Mouse (Mus musculus): ENCODE results near the gene Raver2. TPM values are rescaled to one million over a fixed set of nuclear protein-coding genes. Genes with fewer than 3 reads are reported as not detected.

Gene Raver2
- polyA plus RNA-seq, 1 experiment from 2014 or later = 12.5 TPM

DNA sequence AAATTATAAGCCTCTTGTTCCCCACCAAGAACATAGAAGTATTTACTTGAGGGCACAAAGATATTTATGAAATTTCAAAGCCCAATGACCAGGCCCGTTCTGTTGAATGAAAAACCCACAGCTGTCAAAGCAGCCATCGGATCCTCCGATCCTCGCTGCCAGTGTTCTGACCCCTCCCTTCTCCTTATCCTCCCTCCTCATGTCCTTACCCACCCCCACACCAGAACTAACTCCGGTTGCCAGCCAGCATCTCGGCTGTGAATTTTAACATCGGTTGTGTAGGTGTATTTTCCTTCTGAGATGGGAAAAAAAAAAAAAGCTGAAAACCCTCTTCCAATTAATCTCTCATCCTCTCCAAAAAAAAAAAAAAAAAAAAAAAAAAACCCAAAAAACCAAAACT lies 31.6 kb upstream of the Raver2 start:
- TF ChIP-seq CTCF (IDR thresholded peaks at IDR 0.05; ENCODE audit: low read depth) = no peak
- Histone ChIP-seq H3K9me3 (ENCODE audit: low read depth, low read length) (no peaks in the 10 kb centered on the region), H3K27ac (ENCODE audit: low read depth) (no peak overlapping the region), H3K4me1 (ENCODE audit: insufficient read depth) (no peaks in the 10 kb centered on the region), H3K4me2 (no peak overlapping the region), H3K27me3 (ENCODE audit: insufficient read depth, low read length) (no peaks in the 10 kb centered on the region), H3K36me3 (ENCODE audit: insufficient read depth) (no peaks in the 10 kb centered on the region), H3K9ac (no peak overlapping the region), H3K4me3 (ENCODE audit: low read depth, low read length) (no peak overlapping the region)
- DNase-seq = no peak
- WGBS = 63% methylated on average over 7 of the region's 7 CpGs
- ATAC-seq (ENCODE audit: insufficient read depth) = no peak

DNA sequence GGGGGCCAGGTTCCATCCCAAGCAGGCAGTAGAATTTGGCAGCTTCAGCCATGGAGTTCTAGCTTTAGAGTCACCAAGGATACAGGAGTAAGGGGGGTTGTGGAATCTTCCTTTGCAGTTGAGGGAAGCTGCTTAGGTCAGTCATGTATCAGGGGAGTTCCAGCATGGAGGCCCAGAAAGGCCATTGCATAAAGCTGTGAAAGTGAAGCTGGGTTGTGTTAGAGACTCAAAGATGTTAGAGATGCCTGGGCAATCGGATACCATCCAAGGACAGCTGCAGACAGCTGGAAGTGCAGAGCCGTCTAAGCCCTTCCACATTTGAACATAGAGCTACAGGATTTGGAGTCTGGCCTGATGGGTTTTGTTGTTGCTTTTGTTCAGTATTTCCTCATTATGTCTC lies 25.1 kb upstream of the Raver2 start:
- no peaks in the 10 kb centered on the region for H3K9me3 ChIP-seq (ENCODE audit: low read depth, low read length)
- H3K27ac ChIP-seq (ENCODE audit: low read depth) = no peak overlapping the region
- H3K4me3 ChIP-seq (ENCODE audit: low read depth, low read length) = no peak overlapping the region
- H3K4me2 ChIP-seq = no peak overlapping the region
- DNase-seq (peak; percentile 34), ATAC-seq (ENCODE audit: insufficient read depth) (no peak)
- 60% methylated on average over 2 of the region's 2 CpGs for WGBS
- H3K9ac ChIP-seq = no peak overlapping the region
- TF ChIP-seq CTCF (IDR thresholded peaks at IDR 0.05; ENCODE audit: low read depth) = no peak
- H3K36me3 ChIP-seq (ENCODE audit: insufficient read depth) = no peaks in the 10 kb centered on the region
- no peaks in the 10 kb centered on the region for H3K27me3 ChIP-seq (ENCODE audit: insufficient read depth, low read length)
- no peaks in the 10 kb centered on the region for H3K4me1 ChIP-seq (ENCODE audit: insufficient read depth)

DNA sequence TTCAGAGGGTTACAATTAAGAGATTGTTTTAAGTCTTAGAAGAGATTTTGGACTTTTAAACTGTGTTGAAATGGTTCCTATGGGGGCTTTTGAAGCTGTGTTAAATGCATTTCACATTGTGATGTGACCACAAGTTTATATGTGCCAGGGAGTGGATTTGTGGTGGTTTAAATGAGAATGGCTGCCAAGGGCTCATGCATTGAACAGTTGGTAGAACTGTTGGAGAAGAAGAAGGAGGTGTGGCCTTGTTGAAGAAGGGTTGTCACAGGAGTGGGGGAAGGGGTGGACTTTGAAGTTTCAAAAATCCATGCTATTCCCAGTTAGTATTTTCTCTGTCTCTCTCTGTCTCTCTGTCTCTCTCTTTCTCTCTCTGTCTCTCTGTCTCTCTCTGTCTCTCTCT lies 24.6 kb upstream of the Raver2 start:
- Histone ChIP-seq H3K27ac (ENCODE audit: low read depth) (no peak overlapping the region), H3K4me1 (ENCODE audit: insufficient read depth) (no peaks in the 10 kb centered on the region), H3K4me2 (no peak overlapping the region), H3K27me3 (ENCODE audit: insufficient read depth, low read length) (no peaks in the 10 kb centered on the region), H3K4me3 (ENCODE audit: low read depth, low read length) (no peak overlapping the region), H3K9me3 (ENCODE audit: low read depth, low read length) (no peaks in the 10 kb centered on the region), H3K9ac (no peak overlapping the region), H3K36me3 (ENCODE audit: insufficient read depth) (no peaks in the 10 kb centered on the region)
- DNase-seq (no peak), ATAC-seq (ENCODE audit: insufficient read depth) (no peak)
- no peak for TF ChIP-seq CTCF (IDR thresholded peaks at IDR 0.05; ENCODE audit: low read depth)

DNA sequence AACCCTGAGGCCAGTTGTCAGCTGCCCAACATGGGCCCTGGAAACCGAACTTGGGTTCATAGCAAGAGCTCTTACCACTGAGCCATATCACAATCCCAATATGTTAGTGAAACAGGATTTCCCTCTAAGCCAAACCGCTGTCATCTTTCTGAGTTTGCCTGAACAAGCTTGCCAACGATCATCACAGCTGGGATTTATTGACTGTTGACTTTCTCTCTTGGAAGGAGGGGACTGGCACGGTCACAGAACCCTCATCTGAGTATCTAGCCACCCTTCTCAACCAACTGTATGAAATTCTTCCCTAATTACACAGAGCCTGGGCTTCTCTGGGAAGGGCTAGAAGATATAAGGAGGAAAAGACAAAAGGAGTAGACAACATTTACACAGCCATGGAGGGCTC lies 22.2 kb upstream of the Raver2 start:
- Histone ChIP-seq H3K4me2 (no peak overlapping the region), H3K4me1 (ENCODE audit: insufficient read depth) (no peaks in the 10 kb centered on the region), H3K27me3 (ENCODE audit: insufficient read depth, low read length) (no peaks in the 10 kb centered on the region), H3K9me3 (ENCODE audit: low read depth, low read length) (no peaks in the 10 kb centered on the region), H3K4me3 (ENCODE audit: low read depth, low read length) (no peak overlapping the region), H3K36me3 (ENCODE audit: insufficient read depth) (no peaks in the 10 kb centered on the region), H3K9ac (no peak overlapping the region), H3K27ac (ENCODE audit: low read depth) (no peak overlapping the region)
- TF ChIP-seq CTCF (IDR thresholded peaks at IDR 0.05; ENCODE audit: low read depth) = no peak
- no peak for ATAC-seq (ENCODE audit: insufficient read depth)
- peak; percentile 21 for DNase-seq
- WGBS = 56% methylated on average over 4 of the region's 4 CpGs

DNA sequence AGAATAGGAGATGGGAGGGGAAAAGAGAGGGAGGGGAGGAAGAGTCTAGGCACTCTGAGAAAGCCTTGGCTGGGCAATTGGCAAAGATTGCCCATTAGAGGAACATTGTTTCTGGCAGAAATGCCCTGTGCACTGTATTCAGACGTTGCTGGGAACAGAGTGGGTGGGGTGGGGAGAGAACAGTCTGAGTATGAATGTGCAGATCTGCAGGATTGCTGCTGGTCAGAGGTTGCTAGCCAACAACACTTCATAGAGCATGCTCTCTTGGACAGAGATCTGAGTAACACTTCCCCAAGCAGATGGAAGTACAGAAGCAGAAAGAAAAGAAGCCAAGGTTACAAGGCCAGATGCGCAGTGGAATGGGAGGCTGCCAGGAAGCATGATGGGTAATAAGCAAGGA lies 6.6 kb upstream of the Raver2 start:
- no peak overlapping the region for H3K27ac ChIP-seq (ENCODE audit: low read depth)
- no peak overlapping the region for H3K4me3 ChIP-seq (ENCODE audit: low read depth, low read length)
- TF ChIP-seq CTCF (IDR thresholded peaks at IDR 0.05; ENCODE audit: low read depth) = no peak
- 57% methylated on average over 2 of the region's 2 CpGs for WGBS
- no peaks in the 10 kb centered on the region for H3K4me1 ChIP-seq (ENCODE audit: insufficient read depth)
- H3K36me3 ChIP-seq (ENCODE audit: insufficient read depth) = no peaks in the 10 kb centered on the region
- no peak overlapping the region for H3K9ac ChIP-seq
- peak; percentile 57 for DNase-seq
- no peaks in the 10 kb centered on the region for H3K27me3 ChIP-seq (ENCODE audit: insufficient read depth, low read length)
- peak; percentile 54; the same call in 1 of the 2 replicates for ATAC-seq (ENCODE audit: insufficient read depth)
- H3K4me2 ChIP-seq = no peak overlapping the region
- no peaks in the 10 kb centered on the region for H3K9me3 ChIP-seq (ENCODE audit: low read depth, low read length)

DNA sequence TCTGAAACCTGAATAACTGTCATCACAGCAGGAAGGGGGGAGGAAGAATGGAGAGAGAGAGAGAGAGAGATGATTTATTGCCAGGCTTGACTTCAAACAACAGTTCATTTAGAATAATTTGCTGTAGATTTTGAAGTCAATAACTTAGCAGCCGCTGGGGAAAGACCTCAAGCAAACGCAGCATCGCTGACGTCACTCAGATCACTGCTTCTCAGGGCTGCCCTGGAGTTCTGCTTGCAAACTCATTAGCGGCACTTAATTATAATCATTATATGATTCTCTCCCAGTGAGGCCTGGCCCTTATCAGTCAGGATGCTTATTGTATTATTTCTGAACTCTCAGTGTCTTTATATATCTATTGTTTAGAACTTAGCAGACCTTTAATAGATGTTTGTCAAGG lies 2.4 kb upstream of the Raver2 start:
- no peaks in the 10 kb centered on the region for H3K36me3 ChIP-seq (ENCODE audit: insufficient read depth)
- no peak overlapping the region for H3K4me3 ChIP-seq (ENCODE audit: low read depth, low read length)
- DNase-seq (peak; percentile 19), ATAC-seq (ENCODE audit: insufficient read depth) (no peak)
- H3K9ac ChIP-seq = no peak overlapping the region
- H3K4me2 ChIP-seq = no peak overlapping the region
- no peak overlapping the region for H3K27ac ChIP-seq (ENCODE audit: low read depth)
- H3K9me3 ChIP-seq (ENCODE audit: low read depth, low read length) = no peaks in the 10 kb centered on the region
- WGBS = 41% methylated on average over 5 of the region's 5 CpGs
- TF ChIP-seq CTCF (IDR thresholded peaks at IDR 0.05; ENCODE audit: low read depth) = no peak
- H3K4me1 ChIP-seq (ENCODE audit: insufficient read depth) = 0 out of 2 replicates have a peak, but pooled peaks cover 4% of the 10 kb centered on the region
- no peaks in the 10 kb centered on the region for H3K27me3 ChIP-seq (ENCODE audit: insufficient read depth, low read length)

DNA sequence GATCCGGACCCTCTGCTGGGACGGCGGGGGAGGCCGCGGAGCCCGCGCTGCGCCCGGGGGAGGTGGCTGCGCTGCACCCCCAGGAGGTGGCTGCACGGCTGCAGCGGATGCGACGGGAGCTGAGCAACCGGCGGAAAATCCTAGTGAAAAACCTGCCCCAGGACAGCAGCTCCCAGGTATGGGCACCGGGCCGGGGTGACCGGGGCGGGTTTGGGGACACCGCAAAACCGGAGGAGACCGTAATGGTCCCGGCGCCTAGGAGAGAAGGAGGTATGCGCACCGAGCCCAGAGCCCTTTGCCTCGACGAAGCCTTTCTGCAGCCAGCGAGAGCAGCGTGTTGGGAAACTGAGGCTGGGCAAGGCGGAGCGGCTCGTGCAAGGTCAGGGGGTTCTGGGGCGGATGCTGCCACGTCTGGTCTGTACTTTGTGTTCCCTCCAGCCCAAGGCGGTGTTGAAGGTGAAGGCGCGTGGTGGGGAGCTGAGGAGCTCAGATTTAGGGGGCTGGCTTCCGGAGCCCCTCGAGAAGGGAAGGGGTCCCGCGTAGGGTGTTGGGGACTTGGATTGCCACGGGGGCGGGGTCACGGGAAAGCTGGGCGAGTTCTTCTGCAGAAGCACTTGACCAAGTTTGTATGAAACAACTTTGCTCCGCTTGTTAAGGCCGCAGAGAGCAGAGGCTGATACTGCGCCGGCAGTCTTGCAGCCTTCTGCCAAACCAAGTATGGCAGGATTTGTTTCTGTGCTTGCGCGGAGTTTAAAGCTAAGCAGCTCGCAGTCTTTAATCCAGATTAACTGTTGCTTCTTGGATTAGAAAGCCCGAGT lies 580 bp downstream of the Raver2 start:
- Histone ChIP-seq H3K4me1 (ENCODE audit: insufficient read depth) (0 out of 2 replicates have a peak, but pooled peaks cover 4% of the 10 kb centered on the region), H3K9ac (peak overlapping the region; percentile 75), H3K27ac (ENCODE audit: low read depth) (peak overlapping the region; percentile 36; the same call in 1 of the 2 replicates), H3K9me3 (ENCODE audit: low read depth, low read length) (no peaks in the 10 kb centered on the region), H3K36me3 (ENCODE audit: insufficient read depth) (no peaks in the 10 kb centered on the region), H3K27me3 (ENCODE audit: insufficient read depth, low read length) (no peaks in the 10 kb centered on the region), H3K4me2 (peak overlapping the region; percentile 96), H3K4me3 (ENCODE audit: low read depth, low read length) (peak overlapping the region; percentile 77)
- no peak for TF ChIP-seq CTCF (IDR thresholded peaks at IDR 0.05; ENCODE audit: low read depth)
- ATAC-seq (ENCODE audit: insufficient read depth) (peak; percentile 74), DNase-seq (peak; percentile 65)
- WGBS = 1% methylated on average over 55 of the region's 55 CpGs
